Mouse (Mus musculus) cerebellum, postnatal 14 days (tissue): ENCODE measurements around the gene Ing4.

Source experiments
- DNase-seq, 2 experiments: peaks; one replicate each; pipeline ENCODE4 v3.0.0; 2021; ENCODE audit warnings: mixed read lengths in 2 of 2

The Ing4 gene

GRCm38 (mm10) chr6:125039533-125040153 is at the start of gene Ing4:
Gene Ing4, plus strand, starts transcription at chr6:125039760.
- peak; percentile 90 to 95 for DNase-seq

DNA sequence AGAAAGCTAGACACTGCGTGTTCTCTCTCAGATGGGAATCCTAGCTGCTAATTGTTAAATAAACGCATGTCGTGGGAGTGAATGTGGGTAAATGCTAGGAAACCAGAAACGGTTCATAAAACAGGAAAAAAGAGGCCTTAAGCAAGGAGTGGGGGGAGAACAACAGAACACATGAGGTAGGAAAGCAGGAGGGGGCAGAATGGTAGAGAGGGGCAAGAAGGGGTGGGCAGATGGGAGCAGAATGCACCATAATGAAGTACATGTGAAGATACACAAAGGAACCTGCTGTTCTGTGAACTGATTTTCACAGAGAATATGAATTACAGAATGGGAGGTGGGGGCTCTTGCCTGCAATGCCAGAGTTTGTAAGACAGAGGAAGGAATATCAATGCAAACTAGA is 47.3 kb upstream of the Ing4 start:
- DNase-seq: no peak

GRCm38 (mm10) chr6:124993365-124993764 is 46.2 kb upstream of the Ing4 start:
- DNase-seq: no peak

GRCm38 (mm10) chr6:124993876-124994275 is 45.7 kb upstream of the Ing4 start:
- DNase-seq: no peak

- no peak for DNase-seq
Measured at GRCm38 (mm10) chr6:124995246-124995645, 44.3 kb upstream of the Ing4 start.

DNA sequence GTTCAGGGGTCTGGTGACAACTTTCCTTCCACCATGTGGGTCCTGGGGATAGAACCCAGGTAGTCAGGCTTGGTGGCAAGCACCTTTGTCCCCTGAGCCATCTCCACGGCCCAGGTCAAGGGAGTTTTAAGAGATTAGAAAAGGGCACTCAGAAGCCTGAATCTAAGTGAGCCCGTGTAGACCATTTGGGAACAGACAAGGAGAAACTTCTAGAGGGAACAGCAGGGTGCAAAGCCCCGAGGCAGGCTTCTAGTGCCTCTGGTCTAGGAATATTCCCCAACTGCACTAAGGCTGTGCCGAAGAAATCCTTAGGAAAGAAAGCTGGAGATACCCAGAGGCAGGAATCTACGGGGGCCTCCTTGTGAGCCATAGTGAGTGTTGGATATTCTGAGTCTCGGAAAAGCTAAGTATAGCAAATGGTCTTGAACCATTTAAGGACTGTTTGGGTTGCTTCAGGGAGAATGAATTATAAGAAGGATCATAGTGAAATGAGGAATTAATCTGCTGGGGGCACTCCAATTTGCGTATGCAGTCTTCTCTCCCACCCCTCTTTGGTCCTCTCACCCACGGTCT is 43.6 kb upstream of the Ing4 start:
- DNase-seq: no peak

GRCm38 (mm10) chr6:124996551-124997501 is 42.7 kb upstream of the Ing4 start, which contains the start of gene Pianp:
Gene Pianp, plus strand, starts transcription at chr6:124996694.
- peak; percentile 94 for DNase-seq

- DNase-seq: no peak
Measured at GRCm38 (mm10) chr6:124998066-124998465, 41.5 kb upstream of the Ing4 start.

GRCm38 (mm10) chr6:124999091-124999490 is 40.5 kb upstream of the Ing4 start:
- no peak for DNase-seq

GRCm38 (mm10) chr6:124999546-124999945 is 40.0 kb upstream of the Ing4 start:
- DNase-seq: no peak

- DNase-seq: no peak
Measured at GRCm38 (mm10) chr6:125003706-125004105, 35.9 kb upstream of the Ing4 start.

- DNase-seq: no peak
Measured at GRCm38 (mm10) chr6:125005086-125005485, 34.5 kb upstream of the Ing4 start.

- no peak for DNase-seq
Measured at GRCm38 (mm10) chr6:125008060-125008459, 31.5 kb upstream of the Ing4 start.

DNA sequence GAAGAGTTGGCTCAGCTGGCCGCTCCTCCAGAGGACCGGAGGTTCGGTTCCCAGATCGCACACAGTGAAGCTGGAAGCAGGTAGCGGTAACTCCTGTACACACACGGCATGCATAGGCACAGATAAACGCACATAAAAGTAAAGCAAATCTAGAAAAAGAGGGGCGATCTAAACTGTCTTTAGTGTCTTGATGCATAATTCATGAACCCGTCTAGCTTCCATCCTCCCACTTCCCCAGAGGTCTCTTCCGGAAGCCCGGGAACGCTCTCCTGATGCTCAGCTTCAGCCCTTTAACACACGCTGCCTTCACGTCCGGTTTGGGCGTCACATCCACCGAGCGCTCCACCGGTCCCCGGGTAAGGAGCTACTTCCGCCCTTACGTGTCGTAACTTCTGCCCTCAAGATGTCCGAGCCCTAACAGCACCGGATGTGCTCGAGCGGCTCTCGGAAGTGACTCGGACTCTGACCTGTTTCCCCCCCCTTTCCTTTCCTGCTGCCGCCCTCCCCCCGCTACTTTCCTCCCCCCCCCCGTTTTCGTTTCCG is 30.9 kb upstream of the Ing4 start:
- peak; percentile 96 to 98 for DNase-seq

- DNase-seq: no peak
Measured at GRCm38 (mm10) chr6:125009129-125009180, 30.6 kb upstream of the Ing4 start, which contains the start of gene Zfp384. Gene Zfp384, plus strand, starts transcription at chr6:125009145.

DNA sequence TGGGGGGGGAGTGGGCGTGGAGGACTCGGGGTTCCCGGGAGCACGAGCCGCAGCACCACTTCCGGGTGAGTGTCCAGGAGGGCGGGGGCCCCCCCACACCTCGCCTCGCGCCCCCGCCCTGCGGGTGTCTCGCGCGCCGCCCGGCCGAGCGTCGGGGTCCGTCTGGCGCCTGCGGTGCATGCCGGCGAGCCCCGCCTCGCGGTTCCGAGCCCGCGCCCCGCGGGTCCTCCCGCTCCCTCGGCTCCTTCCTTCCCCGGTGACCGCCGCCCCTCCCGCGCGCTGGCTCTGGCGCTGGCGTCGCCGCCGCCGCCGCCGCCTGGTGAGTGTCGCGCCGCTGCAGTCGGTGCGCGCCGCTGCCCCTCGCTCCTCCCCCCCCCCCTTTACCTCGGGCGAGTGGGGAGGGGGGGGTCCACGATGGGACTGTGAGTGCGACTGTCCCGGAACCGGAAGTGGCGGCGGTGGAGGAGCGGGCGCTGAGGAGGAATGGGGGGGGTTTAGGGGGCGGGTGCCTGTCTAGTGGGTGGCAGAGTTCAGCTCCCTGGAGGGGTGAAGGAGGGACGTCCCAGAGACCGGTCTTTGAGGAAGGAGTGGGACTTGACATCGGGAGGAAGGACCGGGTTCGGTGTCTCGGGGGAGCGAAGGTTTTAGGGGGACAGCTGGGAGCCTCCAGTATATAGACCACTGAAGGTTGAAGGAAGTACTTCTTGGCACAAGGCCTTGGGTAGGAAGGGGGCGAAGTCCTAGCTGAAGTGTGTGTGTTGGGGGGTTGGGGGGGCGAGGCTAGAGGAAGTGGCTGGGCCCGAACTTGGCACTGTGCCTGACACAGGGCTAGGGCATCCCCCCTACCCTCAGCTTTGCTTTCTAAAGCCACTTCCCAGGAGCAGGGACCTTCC is 30.1 kb upstream of the Ing4 start:
- peak; percentile 82 to 85 for DNase-seq

DNA sequence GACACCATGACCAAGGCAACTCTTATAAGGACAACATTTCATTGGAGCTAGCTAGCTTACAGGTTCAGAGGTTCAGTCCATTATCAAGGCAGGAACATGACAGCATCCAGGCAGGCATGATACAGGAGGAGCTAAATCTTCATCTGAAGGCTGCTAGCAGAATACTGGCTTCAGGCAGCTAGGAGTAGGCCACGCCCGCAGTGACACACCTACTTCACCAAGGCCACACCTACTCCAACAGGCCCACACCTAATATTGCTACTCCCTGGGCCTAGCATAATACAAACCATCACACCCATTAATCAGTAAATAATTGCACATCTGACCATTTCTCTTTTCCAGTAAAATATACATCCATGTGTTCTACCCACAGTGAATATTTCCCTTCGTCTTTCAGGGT is 21.9 kb upstream of the Ing4 start:
- DNase-seq: no peak

DNA sequence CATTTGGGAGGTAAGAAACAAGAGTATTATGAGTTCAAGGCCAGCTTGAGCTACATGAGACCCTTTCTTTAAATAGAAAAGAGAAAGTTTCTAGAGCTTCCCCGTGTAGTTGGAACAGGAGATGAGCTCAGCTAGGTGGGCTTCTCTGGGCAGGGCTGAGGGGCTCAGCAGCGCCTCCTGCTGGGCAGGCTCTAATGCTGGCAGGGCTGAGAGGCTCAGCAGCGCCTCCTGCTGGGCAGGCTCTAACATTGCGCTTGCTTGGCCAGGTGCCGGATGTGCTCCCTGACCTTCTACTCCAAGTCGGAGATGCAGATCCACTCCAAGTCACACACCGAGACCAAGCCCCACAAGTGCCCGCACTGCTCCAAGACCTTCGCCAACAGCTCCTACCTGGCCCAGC is 9.0 kb upstream of the Ing4 start:
- DNase-seq: peak; percentile 59 to 85

DNA sequence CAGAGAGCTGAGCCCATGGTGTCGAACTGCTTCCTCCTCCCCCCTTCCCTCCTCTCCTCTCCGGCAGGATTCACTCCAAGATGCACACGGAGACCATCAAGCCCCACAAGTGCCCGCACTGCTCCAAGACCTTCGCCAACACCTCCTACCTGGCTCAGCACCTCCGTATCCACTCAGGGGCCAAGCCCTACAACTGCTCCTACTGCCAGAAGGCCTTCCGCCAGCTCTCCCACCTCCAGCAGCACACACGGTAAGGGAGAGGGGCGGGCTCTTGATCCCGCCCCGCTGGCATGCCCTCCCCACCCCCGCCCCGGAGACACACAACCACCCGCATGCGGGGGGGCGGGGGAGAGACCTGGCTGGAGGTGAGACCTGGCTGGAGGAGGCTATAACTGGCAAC is 8.0 kb upstream of the Ing4 start:
- no peak for DNase-seq

DNA sequence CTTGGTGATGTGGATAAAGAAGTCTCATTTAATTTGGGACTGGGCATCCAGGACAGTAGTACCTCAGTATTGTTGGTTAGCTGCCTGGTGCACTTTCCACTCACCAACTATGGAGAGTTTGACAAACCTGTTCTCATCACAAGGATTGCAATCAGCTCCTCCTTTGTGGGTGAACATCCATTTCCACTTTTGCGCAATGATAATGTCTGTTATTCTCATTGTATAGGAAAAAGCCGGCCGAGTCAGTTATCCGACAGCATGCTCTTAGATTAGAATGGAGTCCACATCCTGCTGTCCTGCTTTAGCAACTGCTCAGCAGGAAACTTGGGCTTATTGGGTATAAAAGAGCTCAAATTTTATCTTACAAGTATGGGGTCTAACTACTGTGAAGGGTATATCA is 894 bp upstream of the Ing4 start:
- no peak for DNase-seq

DNA sequence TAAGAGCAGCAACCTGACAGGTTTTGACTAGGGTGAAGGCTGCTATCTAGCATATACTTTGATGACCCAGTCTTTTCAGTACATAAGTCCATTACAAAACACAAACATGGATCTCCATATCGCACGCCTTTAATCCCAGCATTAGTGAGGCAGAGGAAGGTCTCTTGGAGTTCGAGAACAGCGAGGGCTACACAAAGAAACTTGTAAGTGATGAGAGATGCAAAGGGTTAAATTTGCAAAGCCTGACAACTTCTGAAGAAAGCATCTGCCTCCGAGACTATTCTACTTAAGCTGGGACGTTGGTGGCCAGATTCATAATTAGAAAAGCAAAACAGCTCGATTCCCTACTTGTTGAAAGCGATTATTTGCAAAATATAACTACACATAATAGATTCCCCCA is 429 bp upstream of the Ing4 start:
- DNase-seq: no peak

DNA sequence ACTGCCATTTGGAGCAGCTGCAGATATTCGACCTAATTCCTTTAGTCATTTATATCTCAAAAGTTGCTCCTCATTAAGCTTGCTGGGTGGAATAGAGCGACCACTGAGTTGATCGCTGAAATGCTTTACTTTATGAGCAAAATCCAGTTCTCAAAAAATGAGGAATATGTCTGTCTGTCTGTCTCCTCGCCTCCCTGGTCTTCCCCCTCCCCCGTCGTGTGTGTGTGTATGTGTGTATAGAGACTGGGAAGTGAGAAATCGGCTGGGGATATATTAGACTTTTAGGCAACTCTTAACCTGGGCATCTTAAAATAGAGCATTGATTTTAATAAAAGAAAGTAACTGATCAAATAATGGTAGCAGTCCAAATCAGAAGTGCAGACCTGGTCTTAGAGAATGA is 661 bp downstream of the Ing4 start:
- DNase-seq: no peak

- no peak for DNase-seq
Measured at GRCm38 (mm10) chr6:125041047-125041446, 1.5 kb downstream of the Ing4 start.
